7 mouse cellular contexts compared by ENCODE assay signal in genomic region chr13:56703222-56703870, GRCm38 (mm10). TPM values are rescaled to one million over a fixed set of nuclear protein-coding genes. Genes with fewer than 3 reads are reported as not detected.
DNase-seq lines count a peak whose midpoint lies in the region; ATAC-seq lines count a peak whose summit lies in the region.

No protein-coding gene starts in this region.

- peak overlapping the region; percentile 99 for H3K27ac ChIP-seq in hindbrain, embryonic 14.5 days
- H3K27ac ChIP-seq in midbrain, embryonic 10.5 days (replicated peaks): peak overlapping the region; percentile 97

- H3K4me1 ChIP-seq in hindbrain, embryonic 14.5 days (replicated peaks; ENCODE audit: control insufficient read depth, insufficient read depth, low read length): peaks cover 43% of the 10 kb centered on the region
- peaks cover 44% of the 10 kb centered on the region for H3K4me1 ChIP-seq in midbrain, embryonic 10.5 days

- H3K4me3 ChIP-seq in hindbrain, embryonic 14.5 days (replicated peaks; ENCODE audit: low read length): peak overlapping the region; percentile 75
- peak overlapping the region; percentile 85 for H3K4me3 ChIP-seq in midbrain, embryonic 10.5 days

- peak overlapping the region; percentile 71 for H3K4me2 ChIP-seq in hindbrain, embryonic 14.5 days (replicated peaks)

- intact Hi-C loops in left cerebral cortex, postnatal 25 days (cut with DNase I): no loop called here

- no peaks in the 10 kb centered on the region for H3K9me3 ChIP-seq in hindbrain, embryonic 14.5 days (ENCODE audit: control insufficient read depth, low read length)
- no peaks in the 10 kb centered on the region for H3K9me3 ChIP-seq in midbrain, embryonic 10.5 days (replicated peaks)

- H3K36me3 ChIP-seq in hindbrain, embryonic 14.5 days (replicated peaks; ENCODE audit: control insufficient read depth, insufficient read depth): no peaks in the 10 kb centered on the region; the same call in 1 of the 2 replicates
- peaks cover 29% of the 10 kb centered on the region for H3K36me3 ChIP-seq in midbrain, embryonic 10.5 days

- H3K27me3 ChIP-seq in hindbrain, embryonic 14.5 days (ENCODE audit: control insufficient read depth, insufficient read depth, low read length): no peaks in the 10 kb centered on the region
- no peaks in the 10 kb centered on the region for H3K27me3 ChIP-seq in midbrain, embryonic 10.5 days (ENCODE audit: low read depth, poor library complexity, severe bottlenecking)

- ATAC-seq in activated CD4-positive, CD25-positive, alpha-beta regulatory T cell, adult 4 months: peak; percentile 52
- peak; percentile 78 for ATAC-seq in hindbrain, embryonic 14.5 days (ENCODE audit: low FRiP score)

- 1% methylated on average over 45 of the region's 80 CpGs for WGBS in hindbrain, embryonic 14.5 days
- 2% methylated on average over 72 of the region's 80 CpGs for WGBS in midbrain, embryonic 10.5 days

- H3K9ac ChIP-seq in hindbrain, embryonic 14.5 days: peak overlapping the region; percentile 96

- DNase-seq in cerebellum, postnatal 36 days: peak; percentile 50 to 66
- peak; percentile 35 to 48 for DNase-seq in frontal cortex, postnatal 36 days (ENCODE audit: low spot score in 2 of 2)
- DNase-seq in hindbrain, embryonic 14.5 days (ENCODE audit: low spot score): peak; percentile 75
- peak; percentile 50 to 74 for DNase-seq in left cerebral cortex, postnatal 25 days (ENCODE audit: low spot score in 2 of 2)
- DNase-seq in midbrain, embryonic 10.5 days (ENCODE audit: low spot score): peak; percentile 83
- peak; percentile 34 to 35 for DNase-seq in right cerebral cortex, postnatal 36 days (ENCODE audit: low spot score in 2 of 2)

RNA-seq across cellular contexts. Expression of gene Smad5, which starts 0.5 kb away (rescaled TPM):
- polyA plus RNA-seq in activated CD4-positive, CD25-positive, alpha-beta regulatory T cell, adult 4 months (2017; shearing (Covaris generic)): 10 to 100 TPM in 1 of 2 experiments, 1 to 10 TPM in 1; 9.0 to 11.7 TPM
- 32.3 and 33.8 TPM in 2 replicates for polyA plus RNA-seq in hindbrain, embryonic 14.5 days (2014; fragmentation: Nextera tagmentation; extraction: Ambion mirVana)
- total RNA-seq in left cerebral cortex, postnatal 25 days (2021): 10 to 100 TPM; 20.2 to 20.3 TPM
- 30.6 and 35.9 TPM in 2 replicates for polyA plus RNA-seq in midbrain, embryonic 10.5 days (2016; fragmentation: Nextera tagmentation; extraction: Ambion mirVana)

RNA-seq across cellular contexts. Expression of gene Gm45623, which starts 50.3 kb away (rescaled TPM):
- not detected for polyA plus RNA-seq in activated CD4-positive, CD25-positive, alpha-beta regulatory T cell, adult 4 months (2017; shearing (Covaris generic))
- 2.8 and 2.9 TPM in 2 replicates for polyA plus RNA-seq in hindbrain, embryonic 14.5 days (2014; fragmentation: Nextera tagmentation; extraction: Ambion mirVana)
- total RNA-seq in left cerebral cortex, postnatal 25 days (2021): 10 to 100 TPM; 10.8 to 15.4 TPM
- not detected in 2 replicates for polyA plus RNA-seq in midbrain, embryonic 10.5 days (2016; fragmentation: Nextera tagmentation; extraction: Ambion mirVana)

Comparison
In these comparisons a context has a peak if more than half of its experiments do, and no peak if none do; other contexts are left out.
1. Peak in every context shown above with its lines: DNase-seq, ATAC-seq, H3K4me3 ChIP-seq and H3K27ac ChIP-seq.